Mouse (Mus musculus) spleen, postnatal 4 days (tissue): Measurements from ENCODE around the gene Cenpv.

ENCODE experiments used
- DNase-seq, 2 experiments: peaks; one replicate each; pipeline ENCODE4 v3.0.0; 2022; ENCODE audit warnings: low spot score in 2 of 2

Cenpv gene

GRCm38 (mm10) chr11:62554163-62554855, 15.2 kb upstream of the Cenpv start:
- no peak for DNase-seq

DNA sequence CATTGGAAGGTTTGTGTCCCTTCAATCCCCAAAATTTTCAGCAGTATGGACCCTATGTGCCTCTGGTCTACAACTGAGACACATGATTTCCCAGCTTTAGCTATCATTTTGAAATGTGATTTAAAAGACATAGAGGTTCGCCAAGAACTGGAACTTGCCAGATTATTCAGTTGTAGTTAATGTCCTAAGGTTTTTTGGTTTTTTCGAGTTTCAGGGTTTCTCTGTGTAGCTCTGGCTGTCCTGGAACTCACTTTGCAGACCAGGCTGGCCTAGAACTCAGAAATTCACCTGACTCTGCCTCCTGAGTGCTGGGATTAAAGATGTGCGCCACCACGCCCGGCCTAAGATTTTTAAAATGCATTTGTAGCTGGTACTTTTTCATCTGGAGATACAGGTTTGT, 14.6 kb upstream of the Cenpv start:
- no peak for DNase-seq

- DNase-seq, result no peak
These were observed 14.1 kb upstream of the Cenpv start for GRCm38 (mm10) chr11:62553186-62553585.

GRCm38 (mm10) chr11:62551226-62552119, 12.4 kb upstream of the Cenpv start:
- DNase-seq, result peak; percentile 92 to 98

- peak; percentile 98 to 99 for DNase-seq
These were observed 11.7 kb upstream of the Cenpv start, which contains the start of gene Ubb for GRCm38 (mm10) chr11:62550727-62551225. Gene Ubb (plus strand): TSS chr11:62551171.

GRCm38 (mm10) chr11:62550227-62550685, 11.2 kb upstream of the Cenpv start:
- peak; percentile 57 to 74 for DNase-seq

DNA sequence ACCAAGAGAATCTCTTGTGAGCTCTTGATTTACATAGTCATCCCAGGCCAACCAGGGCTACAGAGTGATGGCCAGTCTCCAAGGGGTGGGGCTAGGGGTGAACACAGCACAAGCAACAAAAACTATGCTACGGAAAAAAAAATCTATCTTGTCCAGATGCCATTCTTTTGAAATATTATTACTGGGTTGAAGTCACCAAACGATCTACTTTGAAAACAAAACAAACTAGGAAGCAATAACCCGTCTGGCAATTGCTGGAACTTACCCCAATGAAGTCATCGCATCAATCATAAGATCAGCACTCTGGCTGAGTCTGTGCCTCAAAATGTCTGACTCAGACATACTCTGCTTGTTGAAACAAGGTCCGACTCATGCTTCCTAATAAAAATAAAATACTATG, 10.7 kb upstream of the Cenpv start:
- peak in 1 of 2 experiments; percentile 55 for DNase-seq

- DNase-seq, result no peak
These were observed 4.9 kb upstream of the Cenpv start for GRCm38 (mm10) chr11:62543991-62544390.

- no peak for DNase-seq
These were observed 2.5 kb upstream of the Cenpv start for GRCm38 (mm10) chr11:62541581-62541980.

DNA sequence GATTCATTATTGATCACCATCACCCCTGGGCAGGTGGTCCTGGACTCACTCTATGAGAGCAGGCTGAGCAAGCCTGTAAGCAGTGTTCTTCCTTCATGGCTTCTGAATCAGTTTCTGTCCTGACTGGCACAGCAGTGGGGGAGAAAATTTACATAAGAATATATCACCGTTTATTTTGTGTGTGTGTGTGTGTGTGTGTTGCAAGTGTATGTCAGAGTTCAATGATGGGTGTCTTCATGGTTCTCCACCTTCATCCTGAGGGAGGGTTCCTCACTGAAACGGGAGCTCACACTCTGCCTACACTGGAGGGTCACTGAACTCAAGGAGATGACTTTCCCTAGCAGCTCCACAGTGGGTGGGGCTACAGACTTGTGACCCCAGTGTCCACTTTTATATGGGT, 1.9 kb upstream of the Cenpv start:
- no peak for DNase-seq

DNA sequence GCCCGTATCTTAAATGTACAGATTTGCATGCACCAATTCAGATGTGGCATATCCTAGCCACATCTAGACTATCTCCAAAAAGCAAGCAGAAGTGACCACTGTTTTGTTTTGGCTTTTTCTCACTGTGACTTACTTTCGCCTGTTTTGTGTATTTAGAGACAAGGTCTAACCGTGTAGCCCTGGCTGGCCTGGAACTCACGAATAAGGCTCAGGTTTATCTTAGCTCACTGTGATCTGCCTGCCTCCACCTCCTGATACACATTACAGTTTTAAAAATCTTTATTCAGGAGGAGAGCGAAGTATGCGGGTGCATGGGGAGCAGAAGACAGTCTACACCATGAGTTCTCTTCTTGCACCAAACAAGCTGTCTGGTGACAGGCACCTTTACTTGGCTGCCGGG, 1.1 kb upstream of the Cenpv start:
- no peak for DNase-seq

GRCm38 (mm10) chr11:62538321-62539088, 556 bp downstream of the Cenpv start:
- DNase-seq, result peak; percentile 56 to 86

DNA sequence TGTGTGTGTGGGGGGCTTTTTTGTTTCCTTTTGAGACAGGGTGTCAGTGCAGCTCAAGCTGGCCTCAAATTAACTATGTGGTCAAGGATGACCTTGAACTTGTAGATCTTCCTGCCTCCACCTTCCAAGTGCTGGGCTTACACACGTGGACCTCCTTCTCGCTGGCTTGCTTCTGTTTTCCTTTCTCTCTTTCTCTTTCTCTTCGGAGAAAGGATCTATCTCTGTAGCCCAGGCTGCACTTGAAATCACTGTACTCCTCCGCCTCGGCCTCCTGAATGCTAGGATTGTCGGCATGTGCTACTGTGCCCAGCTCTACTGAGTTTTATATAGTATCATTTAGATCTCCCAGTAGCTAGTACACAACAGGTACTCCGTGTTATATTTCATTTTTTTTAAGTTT, 1.5 kb downstream of the Cenpv start:
- no peak for DNase-seq

- no peak for DNase-seq
These were observed 2.0 kb downstream of the Cenpv start for GRCm38 (mm10) chr11:62537089-62537488.

DNA sequence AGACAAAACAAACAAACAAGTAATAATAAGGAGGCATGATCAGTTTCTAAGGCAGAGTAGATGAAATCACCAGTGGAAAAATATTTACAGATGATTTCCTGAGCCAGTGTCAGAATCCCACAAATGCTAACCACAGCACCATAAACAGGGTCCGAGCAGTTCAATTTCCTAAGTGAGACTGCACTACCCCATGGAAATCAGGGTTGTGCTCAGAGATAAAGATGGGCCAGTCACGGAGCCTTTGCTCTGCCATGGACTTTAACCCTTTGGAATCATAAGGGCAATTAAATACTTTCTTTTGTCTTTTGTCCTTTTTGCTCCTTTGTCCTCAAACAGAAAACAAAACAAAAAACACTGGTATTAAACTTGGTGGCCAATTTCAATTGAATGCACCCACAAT, 16.8 kb downstream of the Cenpv start:
- no peak for DNase-seq

- DNase-seq, result no peak
These were observed 20.1 kb downstream of the Cenpv start for GRCm38 (mm10) chr11:62518991-62519390.

DNA sequence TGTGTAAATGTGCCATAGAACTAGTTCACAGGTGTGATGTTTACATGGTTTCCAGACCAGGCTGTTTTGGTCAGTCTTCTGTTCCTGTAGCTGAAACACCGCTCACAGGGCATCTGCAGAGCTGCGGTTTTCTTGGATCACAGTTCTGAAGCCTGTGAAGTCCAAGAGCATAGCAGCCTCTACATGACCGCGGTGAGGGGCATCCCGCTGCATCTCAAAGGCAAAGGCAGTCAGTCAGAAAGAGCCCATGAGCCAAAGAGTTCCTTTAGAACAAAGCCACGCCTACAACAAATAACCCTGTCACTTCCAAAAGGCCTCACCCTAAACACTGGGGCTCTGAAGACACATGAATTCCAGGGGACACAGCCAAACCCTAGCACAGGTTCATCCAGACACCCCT, 25.8 kb downstream of the Cenpv start:
- no peak for DNase-seq

DNA sequence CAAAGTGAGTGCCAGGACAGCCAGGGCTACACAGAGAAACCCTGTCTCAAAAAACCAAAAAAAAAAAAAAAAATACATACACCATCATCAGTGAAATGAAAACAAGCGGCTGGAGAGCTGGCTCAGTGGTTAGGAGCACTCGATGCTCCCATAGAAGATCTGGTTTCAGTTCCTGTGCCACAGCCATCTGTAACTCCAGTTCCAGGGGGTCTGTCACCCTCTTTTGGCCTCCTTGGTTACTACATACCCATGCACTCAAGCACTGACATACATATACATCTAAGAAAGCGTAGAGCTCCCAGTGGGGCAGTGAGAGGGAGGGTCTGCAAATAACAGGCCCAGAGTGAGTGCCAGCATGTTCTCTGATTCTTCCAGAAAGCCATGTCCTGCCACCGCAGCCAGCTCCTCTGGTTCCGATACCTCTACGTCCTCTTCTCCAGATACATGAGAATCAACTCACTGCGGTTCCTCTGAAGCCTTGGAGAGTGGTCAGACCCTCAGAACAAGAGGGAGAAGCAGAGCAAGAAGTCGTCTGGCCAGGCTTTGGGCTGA, 26.5 kb downstream of the Cenpv start:
- DNase-seq, result no peak

DNA sequence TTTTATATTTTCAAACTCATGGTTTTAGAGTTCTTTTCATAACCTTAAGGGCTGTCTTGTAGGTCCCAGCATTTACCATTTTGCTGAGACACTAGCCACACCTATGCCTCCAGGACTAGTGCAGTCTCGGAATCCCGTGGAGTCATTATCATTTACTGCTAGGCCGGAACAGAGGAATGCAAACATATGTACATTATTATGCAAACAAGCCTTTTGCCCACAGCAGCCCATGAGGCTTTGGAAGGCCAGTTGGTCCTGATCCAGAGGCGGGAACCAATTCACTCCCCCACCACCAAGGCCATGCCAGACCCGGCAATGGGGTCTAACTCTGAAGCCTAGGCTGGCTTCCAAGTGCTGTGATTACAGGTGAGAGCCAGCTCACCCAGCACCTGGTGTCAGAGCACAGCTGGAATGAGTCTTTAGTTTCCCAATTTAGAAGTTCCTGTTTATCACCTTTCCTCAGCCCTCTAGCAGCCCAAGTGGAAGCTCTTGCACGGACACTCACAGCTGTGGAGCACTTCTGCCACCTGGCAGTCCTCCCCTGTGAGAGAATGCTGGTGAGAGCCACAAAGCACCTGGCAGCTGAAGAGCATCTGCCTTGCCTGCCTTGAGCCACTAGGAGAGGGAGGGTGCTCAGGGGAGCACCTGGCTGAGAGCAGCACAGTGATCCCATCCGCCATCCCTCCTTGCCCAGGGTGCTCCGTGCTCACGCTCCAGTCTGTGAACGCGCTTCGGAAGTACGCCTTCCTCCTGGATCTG, 27.4 kb downstream of the Cenpv start:
- no peak for DNase-seq

DNA sequence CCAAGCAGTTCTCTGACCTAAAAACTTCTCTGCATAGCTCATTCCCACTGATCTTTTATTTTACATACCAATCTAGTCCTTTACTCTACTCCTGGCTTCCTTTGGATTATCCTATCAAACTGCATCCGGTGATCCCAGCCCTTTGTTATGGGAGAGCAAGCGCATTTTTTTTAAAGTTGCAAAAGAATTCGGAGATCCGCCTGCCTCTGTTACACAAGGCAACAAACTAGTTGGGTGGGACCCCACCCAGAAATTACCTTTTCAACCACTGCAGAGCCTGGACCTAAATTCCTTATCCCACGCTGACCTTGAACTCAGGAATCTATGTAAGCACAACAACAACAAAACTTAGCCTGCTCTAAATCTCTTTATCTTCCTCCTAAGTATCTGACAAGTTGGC, 28.1 kb downstream of the Cenpv start:
- no peak for DNase-seq

- no peak for DNase-seq
These were observed 29.5 kb downstream of the Cenpv start for GRCm38 (mm10) chr11:62509571-62509970.
